Mouse (Mus musculus) erythroblast, embryonic 14.5 days (primary cell): Measurements from ENCODE around the gene Fam111a.

Experiments
- GATA1 ChIP-seq: IDR thresholded peaks from 2 replicates; pipeline ENCODE4 v1.6.1; 2012; ENCODE audit warnings: low read length, inconsistent platforms, mixed read lengths
- TAL1 ChIP-seq: IDR thresholded peaks from 3 replicates; pipeline ENCODE4 v1.6.1; 2012; ENCODE audit warnings: low read length, inconsistent platforms, mixed read lengths

DNA sequence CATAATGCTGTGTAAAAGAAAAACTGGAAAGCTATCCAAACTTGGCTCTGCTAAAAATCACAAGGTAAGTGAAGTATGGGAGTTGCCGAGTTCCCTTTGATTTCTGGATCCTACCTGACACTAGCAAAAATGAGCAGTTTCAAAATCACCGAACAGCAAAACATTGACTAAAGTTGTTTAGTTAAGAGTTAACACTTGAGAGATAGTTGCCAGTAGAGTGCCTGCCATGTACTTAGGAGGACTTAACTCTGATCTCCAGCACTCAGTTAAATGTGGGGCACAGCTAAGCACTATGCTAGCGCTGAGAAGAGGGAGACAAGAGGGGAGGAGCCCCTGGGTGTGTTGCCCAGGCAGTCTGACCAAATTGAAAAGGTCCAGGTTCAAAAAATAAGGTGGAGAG is 53.1 kb downstream of the Fam111a start:
- TF ChIP-seq TAL1: no peak
- no peak for TF ChIP-seq GATA1
